Mouse (Mus musculus) T-helper 1 cell (primary cell): ENCODE results near the gene Nmt2.

Experiments used
- in situ Hi-C: fragments of 300-600 bp; cut with MboI, MseI; formaldehyde crosslinking; loops from one replicate; pipeline ENCODE4 v1.15.1; 2025; ENCODE audit warnings: high pct_unique_total_duplicates

Gene Nmt2

GRCm38 (mm10) chr2:3324381-3325130 lies 40.5 kb downstream of the Nmt2 start:
- in situ Hi-C loops, result loop anchor here (5.0 kb wide), 1 partner anchor 37 kb away; no protein-coding TSS in a partner anchor

- in situ Hi-C loops, result no loop called here
Measured at GRCm38 (mm10) chr2:3326547-3326946, 42.5 kb downstream of the Nmt2 start.

- in situ Hi-C loops, result no loop called here
Measured at GRCm38 (mm10) chr2:3327351-3327750, 43.3 kb downstream of the Nmt2 start.

GRCm38 (mm10) chr2:3331071-3331703 lies 47.2 kb downstream of the Nmt2 start:
- in situ Hi-C loops, result no loop called here

GRCm38 (mm10) chr2:3332056-3332455 lies 48.0 kb downstream of the Nmt2 start:
- in situ Hi-C loops, result no loop called here

- in situ Hi-C loops, result no loop called here
Measured at GRCm38 (mm10) chr2:3332484-3333242, 48.7 kb downstream of the Nmt2 start, which contains the start of gene Rpp38. Gene Rpp38 (minus strand): TSS chr2:3332643.

- in situ Hi-C loops, result no loop called here
Measured at GRCm38 (mm10) chr2:3333761-3334160, 49.7 kb downstream of the Nmt2 start.

GRCm38 (mm10) chr2:3335611-3336301 lies 51.7 kb downstream of the Nmt2 start, which contains the start of gene Acbd7:
Gene Acbd7 (plus strand): TSS chr2:3336168.
- in situ Hi-C loops, result no loop called here

GRCm38 (mm10) chr2:3348422-3348821 lies 64.4 kb downstream of the Nmt2 start:
- in situ Hi-C loops, result loop anchor here (5.0 to 10.0 kb wide), 2 partner anchors 64 to 456 kb away; no protein-coding TSS in a partner anchor

GRCm38 (mm10) chr2:3348919-3349318 lies 64.9 kb downstream of the Nmt2 start:
- in situ Hi-C loops, result loop anchor here (5.0 to 10.0 kb wide), 2 partner anchors 63 to 456 kb away; no protein-coding TSS in a partner anchor

GRCm38 (mm10) chr2:3353160-3353559 lies 69.1 kb downstream of the Nmt2 start:
- in situ Hi-C loops, result no loop called here

GRCm38 (mm10) chr2:3355793-3356192 lies 71.8 kb downstream of the Nmt2 start:
- in situ Hi-C loops, result no loop called here

- in situ Hi-C loops, result no loop called here
Measured at GRCm38 (mm10) chr2:3356311-3356710, 72.3 kb downstream of the Nmt2 start.

GRCm38 (mm10) chr2:3357887-3358286 lies 73.9 kb downstream of the Nmt2 start:
- in situ Hi-C loops, result no loop called here

- in situ Hi-C loops, result no loop called here
Measured at GRCm38 (mm10) chr2:3361067-3361466, 77.1 kb downstream of the Nmt2 start.

- in situ Hi-C loops, result no loop called here
Measured at GRCm38 (mm10) chr2:3365127-3365526, 81.1 kb downstream of the Nmt2 start.
